Mouse (Mus musculus) stomach, embryonic 16.5 days (tissue): Measurements from ENCODE around the gene Drd1. TPM values are rescaled to one million over a fixed set of nuclear protein-coding genes. Genes with fewer than 3 reads are reported as not detected.

Source experiments
- ATAC-seq: fragments of 200-750 bp; cut with Nextera tagmentation; 2 replicates; pipeline ENCODE4 v1.8.0; 2017; ENCODE audit warnings: moderate number of reproducible peaks, moderate TSS enrichment; ENCODE audit not compliant: insufficient read depth, low FRiP score
- H3K27ac ChIP-seq: fragments of 300-500 bp; sonication (generic); 2 replicates; pipeline ENCODE4 v1.5.1; 2014; ENCODE audit warnings: low read length
- H3K27me3 ChIP-seq: fragments of 300-500 bp; sonication (generic); 2 replicates; pipeline ENCODE4 v1.6.1; 2014; ENCODE audit warnings: low read length, control low read depth, mixed read lengths; ENCODE audit not compliant: control insufficient read depth, insufficient read depth
- H3K36me3 ChIP-seq: fragments of 300-500 bp; sonication (generic); 2 replicates; pipeline ENCODE4 v1.6.1; 2014; ENCODE audit warnings: low read length; ENCODE audit not compliant: control insufficient read depth, insufficient read depth
- H3K4me1 ChIP-seq: fragments of 300-500 bp; sonication (generic); 2 replicates; pipeline ENCODE4 v1.6.1; 2014; ENCODE audit warnings: low read length, control low read depth, mixed read lengths; ENCODE audit not compliant: control insufficient read depth, insufficient read depth
- H3K4me2 ChIP-seq: fragments of 300-500 bp; sonication (generic); 2 replicates; pipeline ENCODE4 v1.6.1; 2014; ENCODE audit warnings: low read depth, low read length, mixed read lengths
- H3K4me3 ChIP-seq: fragments of 300-500 bp; sonication (generic); replicated peaks from 2 replicates; pipeline ENCODE4 v1.5.1; 2014; ENCODE audit warnings: mild to moderate bottlenecking, low read length
- H3K9ac ChIP-seq: fragments of 300-500 bp; sonication (generic); 2 replicates; pipeline ENCODE4 v1.6.1; 2014; ENCODE audit warnings: low read length
- H3K9me3 ChIP-seq: fragments of 300-500 bp; sonication (generic); replicated peaks from 2 replicates; pipeline ENCODE4 v1.6.1; 2016; ENCODE audit warnings: low read length, control low read depth; ENCODE audit not compliant: control insufficient read depth
- WGBS: fragments of 180-500 bp; shearing (Covaris S2); extraction: QIAGEN DNeasy Blood & Tissue Kit; methylation state at CpG from one replicate; pipeline ENCODE4 v1.1.7; 2014; 5-methylcytosine and 5-hydroxymethylcytosine counted together
- polyA plus RNA-seq: library from polyadenylated mRNA; unstranded; fragments of >200 nt; fragmentation: Nextera tagmentation; extraction: Ambion mirVana; gene quantifications from 2 replicates; pipeline ENCODE4 v1.2.1, GENCODE M21; 2015

Drd1 gene
- polyA plus RNA-seq, 1 experiment from 2014 or later = 0.49 TPM

- no peak for ATAC-seq
- WGBS = 96% methylated on average over 4 of the region's 4 CpGs
- no peak overlapping the region for H3K9ac ChIP-seq
- H3K4me2 ChIP-seq = no peak overlapping the region
- H3K36me3 ChIP-seq = peaks cover 25% of the 10 kb centered on the region
- no peaks in the 10 kb centered on the region for H3K27me3 ChIP-seq
- H3K4me3 ChIP-seq = no peak overlapping the region
- no peaks in the 10 kb centered on the region for H3K9me3 ChIP-seq
- no peaks in the 10 kb centered on the region for H3K4me1 ChIP-seq
- no peak overlapping the region for H3K27ac ChIP-seq
Observed at GRCm38 (mm10) chr13:54094349-54094748, 38.8 kb upstream of the Drd1 start.

GRCm38 (mm10) chr13:54091719-54092118 lies 36.2 kb upstream of the Drd1 start:
- no peaks in the 10 kb centered on the region for H3K27me3 ChIP-seq
- 87% methylated on average over 6 of the region's 6 CpGs for WGBS
- no peak for ATAC-seq
- no peaks in the 10 kb centered on the region for H3K4me1 ChIP-seq
- peaks cover 43% of the 10 kb centered on the region for H3K36me3 ChIP-seq
- no peak overlapping the region for H3K27ac ChIP-seq
- H3K4me2 ChIP-seq = no peak overlapping the region
- no peaks in the 10 kb centered on the region for H3K9me3 ChIP-seq
- H3K4me3 ChIP-seq = no peak overlapping the region
- no peak overlapping the region for H3K9ac ChIP-seq

GRCm38 (mm10) chr13:54085266-54085665 lies 29.8 kb upstream of the Drd1 start:
- no peak for ATAC-seq
- Histone ChIP-seq H3K36me3 (peaks cover 34% of the 10 kb centered on the region; the same call in 1 of the 2 replicates), H3K27me3 (no peaks in the 10 kb centered on the region), H3K4me2 (no peak overlapping the region), H3K9ac (no peak overlapping the region), H3K4me3 (no peak overlapping the region), H3K27ac (no peak overlapping the region), H3K4me1 (0 out of 2 replicates have a peak, but pooled peaks cover 3% of the 10 kb centered on the region), H3K9me3 (no peaks in the 10 kb centered on the region)
- WGBS = 84% methylated on average over 18 of the region's 18 CpGs

GRCm38 (mm10) chr13:54084826-54085225 lies 29.3 kb upstream of the Drd1 start:
- Histone ChIP-seq H3K9me3 (no peaks in the 10 kb centered on the region), H3K27me3 (no peaks in the 10 kb centered on the region), H3K4me2 (no peak overlapping the region), H3K4me3 (no peak overlapping the region), H3K36me3 (peaks cover 33% of the 10 kb centered on the region; the same call in 1 of the 2 replicates), H3K9ac (no peak overlapping the region), H3K4me1 (0 out of 2 replicates have a peak, but pooled peaks cover 7% of the 10 kb centered on the region), H3K27ac (no peak overlapping the region)
- 75% methylated on average over 5 of the region's 5 CpGs for WGBS
- ATAC-seq = no peak

GRCm38 (mm10) chr13:54084178-54084577 lies 28.7 kb upstream of the Drd1 start:
- Histone ChIP-seq H3K4me1 (0 out of 2 replicates have a peak, but pooled peaks cover 11% of the 10 kb centered on the region), H3K4me2 (no peak overlapping the region), H3K27me3 (no peaks in the 10 kb centered on the region), H3K9me3 (no peaks in the 10 kb centered on the region), H3K9ac (no peak overlapping the region), H3K36me3 (peaks cover 26% of the 10 kb centered on the region; the same call in 1 of the 2 replicates), H3K4me3 (no peak overlapping the region), H3K27ac (no peak overlapping the region)
- ATAC-seq = no peak
- WGBS = 53% methylated on average over 4 of the region's 4 CpGs

- H3K4me3 ChIP-seq = no peak overlapping the region
- H3K36me3 ChIP-seq = peaks cover 15% of the 10 kb centered on the region; the same call in 1 of the 2 replicates
- H3K27me3 ChIP-seq = no peaks in the 10 kb centered on the region
- no peak overlapping the region for H3K27ac ChIP-seq
- H3K4me1 ChIP-seq = 0 out of 2 replicates have a peak, but pooled peaks cover 18% of the 10 kb centered on the region
- H3K9ac ChIP-seq = no peak overlapping the region
- H3K9me3 ChIP-seq = no peaks in the 10 kb centered on the region
- no peak for ATAC-seq
- 68% methylated on average over 5 of the region's 5 CpGs for WGBS
- no peak overlapping the region for H3K4me2 ChIP-seq
Observed at GRCm38 (mm10) chr13:54082946-54083345, 27.4 kb upstream of the Drd1 start.

GRCm38 (mm10) chr13:54080785-54081184 lies 25.3 kb upstream of the Drd1 start:
- no peaks in the 10 kb centered on the region for H3K36me3 ChIP-seq
- 94% methylated on average over 1 of the region's 1 CpGs for WGBS
- H3K27ac ChIP-seq = no peak overlapping the region
- no peaks in the 10 kb centered on the region for H3K27me3 ChIP-seq
- peaks cover 18% of the 10 kb centered on the region; the same call in 1 of the 2 replicates for H3K4me1 ChIP-seq
- H3K9me3 ChIP-seq = no peaks in the 10 kb centered on the region
- no peak overlapping the region for H3K4me3 ChIP-seq
- no peak for ATAC-seq
- no peak overlapping the region for H3K4me2 ChIP-seq
- no peak overlapping the region for H3K9ac ChIP-seq

- Histone ChIP-seq H3K27me3 (no peaks in the 10 kb centered on the region), H3K4me1 (peaks cover 18% of the 10 kb centered on the region; the same call in 1 of the 2 replicates), H3K4me3 (no peak overlapping the region), H3K9me3 (no peaks in the 10 kb centered on the region), H3K9ac (no peak overlapping the region), H3K27ac (no peak overlapping the region), H3K36me3 (no peaks in the 10 kb centered on the region), H3K4me2 (no peak overlapping the region)
- no peak for ATAC-seq
- WGBS = 51% methylated on average over 12 of the region's 12 CpGs
Observed at GRCm38 (mm10) chr13:54079782-54080759, 24.6 kb upstream of the Drd1 start.

- ATAC-seq = no peak
- Histone ChIP-seq H3K4me1 (peaks cover 22% of the 10 kb centered on the region), H3K36me3 (no peaks in the 10 kb centered on the region), H3K27ac (no peak overlapping the region), H3K9me3 (no peaks in the 10 kb centered on the region), H3K27me3 (no peaks in the 10 kb centered on the region), H3K9ac (no peak overlapping the region), H3K4me2 (no peak overlapping the region), H3K4me3 (no peak overlapping the region)
- WGBS = 60% methylated on average over 11 of the region's 11 CpGs
Observed at GRCm38 (mm10) chr13:54077470-54078174, 22.1 kb upstream of the Drd1 start.
